Mouse (Mus musculus): ENCODE data around the gene Arhgef2.

Arhgef2 gene

DNA sequence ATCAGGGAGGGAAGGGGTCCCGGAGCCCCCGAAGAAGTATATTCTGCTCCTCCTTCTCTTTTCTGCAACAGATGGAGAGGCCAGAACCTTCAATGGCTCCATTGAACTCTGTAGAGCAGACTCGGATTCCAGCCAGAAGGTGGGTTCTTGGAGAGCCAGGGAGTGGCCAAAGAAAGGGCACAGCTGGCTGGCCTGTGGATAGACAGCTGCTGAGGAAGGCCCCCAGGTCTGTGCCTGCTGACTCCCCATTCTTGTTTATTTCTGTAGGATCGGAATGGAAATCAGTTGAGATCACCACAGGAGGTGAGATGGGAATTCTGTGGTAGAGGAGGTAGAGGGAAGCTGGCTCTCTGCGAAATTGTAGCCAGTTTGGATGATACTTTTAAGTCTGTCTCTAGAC, 37.3 kb downstream of the Arhgef2 start:
- DNase-seq (ENCODE audit: low spot score): no peak

DNA sequence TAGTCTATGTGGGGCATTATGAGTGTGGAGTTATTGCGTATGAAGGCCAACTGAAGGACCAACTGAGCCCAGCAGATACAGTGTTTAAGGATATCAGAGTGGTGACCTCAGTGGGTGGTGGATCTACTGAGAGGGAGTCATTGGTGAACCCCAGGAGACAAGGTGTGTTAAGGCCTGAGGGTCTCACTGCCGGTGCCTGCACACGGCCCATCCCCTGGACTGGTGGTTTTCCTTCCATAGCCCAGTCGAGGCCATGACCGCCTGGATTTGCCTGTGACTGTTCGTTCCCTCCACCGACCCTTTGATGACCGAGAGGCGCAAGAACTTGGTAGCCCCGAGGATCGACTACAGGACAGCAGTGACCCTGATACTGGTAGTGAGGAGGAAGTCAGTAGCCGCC, 40.2 kb downstream of the Arhgef2 start:
- DNase-seq (ENCODE audit: low spot score): no peak

DNA sequence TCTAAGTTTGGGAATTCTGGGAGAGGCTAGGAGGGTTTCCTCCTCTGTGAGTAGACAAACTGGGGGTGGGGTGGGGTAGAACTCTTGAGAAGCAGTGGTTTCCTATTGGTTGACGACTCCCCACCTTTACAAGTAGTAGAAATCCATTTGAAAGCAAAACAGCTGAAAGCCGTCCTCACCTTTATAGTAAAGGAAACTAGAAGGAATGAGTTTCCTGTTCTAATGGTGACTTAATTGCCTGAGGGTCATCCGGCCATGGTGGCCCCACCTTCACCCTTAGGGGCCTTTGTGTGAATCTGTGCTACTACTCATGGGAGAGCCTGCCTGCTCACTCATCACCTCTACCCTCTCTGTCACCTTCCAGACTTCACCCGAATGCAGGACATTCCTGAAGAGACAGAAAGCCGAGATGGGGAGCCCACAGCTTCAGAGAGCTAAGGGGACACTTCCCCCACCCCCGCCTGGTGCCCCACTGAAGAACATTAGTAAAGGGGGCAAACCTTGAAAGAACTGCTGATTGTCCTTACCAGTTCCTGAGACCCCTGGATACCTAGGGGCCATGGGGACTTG, 40.7 kb downstream of the Arhgef2 start:
- no peak for DNase-seq (ENCODE audit: low spot score)

DNA sequence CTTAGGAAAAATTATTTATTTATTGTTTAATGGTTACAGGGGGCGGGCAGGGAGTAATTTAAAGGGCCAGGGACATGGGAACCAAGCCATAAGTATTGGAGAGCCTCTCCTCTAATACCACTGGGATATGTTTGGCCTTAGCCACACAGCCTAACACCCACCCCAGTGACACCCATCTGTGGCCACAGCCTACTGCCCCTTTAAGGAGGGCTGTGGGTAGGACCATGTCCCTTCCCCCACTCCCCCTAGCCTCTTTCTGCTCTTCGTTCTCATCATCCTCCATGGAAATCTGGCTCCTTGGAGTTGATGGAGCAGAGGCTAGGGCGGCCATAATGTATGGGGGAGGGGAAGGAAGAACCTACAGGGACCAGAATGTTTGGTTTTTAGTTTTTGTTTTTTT, 41.3 kb downstream of the Arhgef2 start:
- DNase-seq (ENCODE audit: low spot score): no peak

DNA sequence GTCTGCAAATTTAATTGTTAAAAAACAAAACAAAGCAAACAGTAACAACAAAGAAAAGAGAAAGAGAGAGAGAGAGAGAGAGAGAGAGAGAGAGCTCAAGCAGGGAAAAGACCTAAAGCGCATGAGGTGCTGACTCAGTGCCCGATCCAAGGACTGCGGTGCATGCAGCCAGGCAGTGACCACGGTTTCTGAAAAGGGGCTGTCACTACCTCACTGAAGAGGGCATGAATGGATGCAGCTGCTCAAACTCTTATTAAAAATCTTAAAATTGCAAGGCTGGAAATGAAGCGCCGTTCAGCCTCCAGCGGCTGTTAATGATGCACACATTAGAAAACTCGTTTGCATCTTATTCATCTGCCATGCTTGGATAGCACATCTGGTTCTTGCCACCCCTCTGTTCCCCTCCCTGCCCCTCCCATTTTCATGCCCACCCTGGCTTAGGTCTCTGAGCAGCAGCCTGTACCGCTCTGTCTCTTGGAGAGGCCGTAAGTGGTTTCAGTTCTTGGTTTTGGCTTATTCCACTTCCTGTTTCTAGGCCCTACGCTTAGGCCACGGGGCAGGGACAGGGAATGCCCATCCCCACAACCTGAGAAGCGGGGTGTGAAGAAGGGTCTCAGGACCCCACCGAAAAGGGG, 42.1 kb downstream of the Arhgef2 start:
- no peak for DNase-seq (ENCODE audit: low spot score)

DNA sequence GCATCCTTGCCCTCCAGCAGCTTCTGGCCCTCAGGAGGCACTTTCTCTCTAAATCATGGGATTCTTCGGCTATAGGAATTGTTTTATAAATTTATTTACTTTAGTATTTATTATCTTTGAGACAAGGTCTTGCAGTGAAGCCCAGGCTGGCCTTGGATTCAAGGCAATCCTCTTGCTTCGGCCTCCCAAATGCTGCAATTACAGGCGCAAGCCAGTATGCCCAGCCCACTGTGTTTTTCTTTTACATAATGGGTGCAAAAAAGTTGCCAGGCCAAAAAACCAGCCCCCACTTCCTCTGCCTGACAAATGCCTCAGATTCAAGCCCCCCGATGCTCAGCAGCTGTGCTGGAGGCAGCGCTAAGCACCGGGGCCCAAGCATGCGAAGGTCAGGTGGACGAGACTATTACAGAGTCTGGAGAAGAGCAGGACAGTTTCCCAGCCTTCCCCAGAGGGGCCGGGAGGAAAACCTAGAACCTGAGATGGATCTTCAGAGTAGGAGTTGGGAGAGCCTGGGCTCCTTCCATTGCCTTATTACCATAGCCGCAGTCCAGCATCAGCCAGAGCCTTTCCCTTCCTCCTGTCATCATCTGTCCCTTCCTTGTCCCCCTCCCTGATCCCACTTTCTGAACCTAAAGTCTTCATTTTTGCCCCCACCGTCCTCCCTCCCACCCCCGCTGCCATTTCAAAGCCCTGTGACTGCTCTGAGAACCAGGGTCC, 42.8 kb downstream of the Arhgef2 start:
- DNase-seq (ENCODE audit: low spot score): no peak

DNA sequence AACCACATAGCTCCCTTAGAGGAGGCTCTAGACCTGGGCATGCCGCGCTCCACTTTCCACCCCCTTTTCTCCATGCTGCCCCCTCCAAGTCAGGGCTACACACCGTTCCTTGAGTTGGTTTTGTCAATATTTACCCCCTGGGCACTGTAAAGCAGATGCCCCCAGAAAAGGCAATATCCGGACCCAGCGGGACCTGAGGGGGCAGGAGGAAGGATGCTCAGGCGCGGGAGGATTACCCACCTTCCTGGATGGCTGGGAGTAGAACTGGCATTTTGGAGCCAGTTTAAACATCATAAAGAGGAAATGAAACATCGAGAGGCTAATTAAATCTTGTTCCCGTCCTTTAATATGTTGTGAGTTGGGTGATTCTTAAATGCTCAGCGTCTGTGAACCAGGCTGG, 43.4 kb downstream of the Arhgef2 start:
- DNase-seq (ENCODE audit: low spot score): no peak

DNA sequence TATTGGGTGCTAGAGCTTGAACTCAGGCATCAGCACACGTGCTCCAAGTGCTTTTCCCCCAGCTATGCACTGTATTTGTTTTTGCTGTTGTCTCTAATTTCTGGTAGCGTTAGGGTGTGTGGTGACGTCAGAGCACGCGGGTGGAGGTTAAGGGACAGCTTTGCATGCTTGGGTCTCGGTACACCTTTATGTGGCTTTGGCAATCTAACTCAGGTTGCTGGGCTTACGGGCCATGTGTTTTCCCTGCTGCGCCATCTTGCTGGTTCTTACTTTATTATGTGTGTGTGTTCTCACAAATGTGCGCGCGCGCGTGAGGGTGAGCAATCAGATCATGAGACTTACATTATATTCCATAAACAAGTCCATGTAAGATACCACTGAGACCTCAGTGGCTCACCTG, 44.2 kb downstream of the Arhgef2 start:
- no peak for DNase-seq (ENCODE audit: low spot score)

DNA sequence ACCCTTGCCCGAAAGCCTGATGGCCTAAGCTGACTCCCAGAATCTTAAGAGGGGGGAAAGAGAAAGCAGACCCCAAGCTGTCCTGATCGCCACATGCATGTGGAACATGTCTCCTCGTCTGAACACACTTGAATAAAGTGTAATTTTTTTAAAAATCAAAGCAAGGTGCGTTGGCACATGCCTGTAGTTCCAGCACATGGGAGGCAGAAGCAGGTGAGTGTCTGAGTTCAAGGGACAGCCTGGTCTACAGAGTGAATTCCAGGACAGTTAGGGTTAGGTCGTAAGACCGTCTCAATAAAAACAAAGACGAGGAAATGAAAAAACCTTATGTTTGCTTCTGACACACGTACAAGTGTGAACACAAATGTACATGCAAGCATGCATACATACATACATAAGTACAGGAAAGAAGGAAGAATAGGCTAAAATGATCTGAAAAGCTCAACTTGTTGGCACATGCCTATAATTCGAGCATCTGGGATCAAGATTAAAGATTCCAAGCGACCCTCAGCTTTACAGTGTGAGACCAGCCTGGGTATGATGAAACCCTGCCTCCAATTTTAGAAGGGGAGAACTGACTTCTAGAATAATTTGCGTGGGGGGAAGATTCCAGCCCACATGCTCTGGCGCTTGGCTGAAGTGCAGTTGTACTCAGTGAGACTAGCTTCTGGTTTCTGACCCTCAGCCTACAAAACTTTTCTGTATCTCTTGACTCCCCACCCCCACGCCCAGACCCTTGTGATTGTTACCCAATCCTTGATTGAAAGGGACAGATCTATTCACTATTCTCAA, 45.1 kb downstream of the Arhgef2 start:
- no peak for DNase-seq (ENCODE audit: low spot score)

DNA sequence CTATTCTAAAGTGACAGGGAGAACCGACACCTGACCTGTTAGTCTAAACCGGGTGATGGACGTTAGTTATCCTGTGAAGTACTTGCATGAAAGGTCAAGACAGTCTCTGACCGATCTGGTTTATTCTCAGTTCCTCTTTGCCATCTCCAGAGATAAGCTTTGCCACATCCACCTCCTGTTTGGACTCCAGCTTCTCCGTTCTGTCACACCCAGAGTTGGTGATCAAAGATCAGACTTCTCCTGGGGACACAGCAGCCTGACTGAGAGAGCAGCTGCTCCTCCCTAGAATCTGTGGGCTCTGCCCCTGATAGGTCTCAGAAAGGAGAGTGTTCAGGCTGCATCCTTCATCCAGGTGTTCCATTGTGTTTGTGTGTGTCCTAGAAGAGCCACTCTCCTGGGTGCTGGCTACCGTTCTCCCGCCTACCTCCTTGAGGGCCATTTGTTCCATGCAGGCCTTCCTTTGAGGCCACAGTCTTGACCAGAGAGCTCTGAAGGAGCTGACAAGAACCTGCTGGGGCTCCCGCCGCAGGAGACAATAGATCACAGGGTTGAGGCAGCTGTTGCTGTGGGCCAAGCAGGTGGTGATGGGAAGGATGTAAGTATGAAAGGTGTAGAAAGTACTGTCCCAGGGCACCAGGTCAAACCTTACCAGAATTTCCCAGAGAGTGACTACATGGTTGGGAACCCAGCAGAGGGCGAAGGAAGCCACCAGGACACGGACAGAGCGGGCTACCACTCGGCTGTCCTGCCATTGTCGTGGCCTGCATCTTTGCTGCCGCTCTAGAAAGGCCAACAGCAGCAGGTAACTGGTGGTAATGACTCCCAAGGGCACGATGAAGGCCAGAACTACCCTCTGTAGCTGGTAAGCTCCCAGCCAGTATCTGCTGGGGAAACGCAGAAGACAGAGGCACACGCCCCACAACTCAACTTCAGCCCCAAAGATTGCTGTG, 46.2 kb downstream of the Arhgef2 start:
- no peak for DNase-seq (ENCODE audit: low spot score)

DNA sequence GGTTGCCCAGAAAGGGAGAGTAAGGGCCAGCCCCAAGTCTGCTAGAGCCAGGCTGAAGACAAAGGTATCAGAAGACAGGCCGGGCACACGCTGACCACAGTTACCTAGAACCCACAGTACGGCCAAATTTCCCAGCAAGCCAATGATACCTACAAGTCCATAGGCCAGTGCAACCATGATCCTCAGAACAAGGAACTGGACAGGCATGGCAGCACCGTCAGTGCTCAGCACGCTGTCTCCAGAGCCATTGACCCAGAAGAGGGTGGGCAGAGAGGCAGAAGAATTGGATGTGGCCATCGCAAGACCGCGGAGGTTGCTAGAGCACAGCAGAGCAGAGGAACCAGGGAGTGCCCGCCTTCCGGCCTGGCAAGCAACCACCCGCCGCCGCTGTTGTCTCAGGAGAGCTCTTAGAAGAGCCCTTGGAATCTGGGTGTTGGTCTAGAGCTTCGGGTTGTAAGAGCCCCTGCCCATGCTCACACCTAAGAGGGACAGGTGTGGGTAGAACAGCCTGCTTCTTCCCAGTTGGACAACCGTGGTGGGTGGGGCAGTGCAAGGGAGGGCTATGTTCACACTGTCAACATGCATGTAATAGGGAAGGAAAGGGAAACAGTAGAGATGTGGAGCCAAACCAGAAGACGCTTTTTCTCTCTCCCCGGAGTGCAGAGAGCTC, 47.2 kb downstream of the Arhgef2 start, which contains the start of gene Rxfp4:
Gene Rxfp4 (minus strand): TSS at position 297 of the 670 bp plus-strand sequence.
- DNase-seq (ENCODE audit: low spot score): peak; percentile 78

DNA sequence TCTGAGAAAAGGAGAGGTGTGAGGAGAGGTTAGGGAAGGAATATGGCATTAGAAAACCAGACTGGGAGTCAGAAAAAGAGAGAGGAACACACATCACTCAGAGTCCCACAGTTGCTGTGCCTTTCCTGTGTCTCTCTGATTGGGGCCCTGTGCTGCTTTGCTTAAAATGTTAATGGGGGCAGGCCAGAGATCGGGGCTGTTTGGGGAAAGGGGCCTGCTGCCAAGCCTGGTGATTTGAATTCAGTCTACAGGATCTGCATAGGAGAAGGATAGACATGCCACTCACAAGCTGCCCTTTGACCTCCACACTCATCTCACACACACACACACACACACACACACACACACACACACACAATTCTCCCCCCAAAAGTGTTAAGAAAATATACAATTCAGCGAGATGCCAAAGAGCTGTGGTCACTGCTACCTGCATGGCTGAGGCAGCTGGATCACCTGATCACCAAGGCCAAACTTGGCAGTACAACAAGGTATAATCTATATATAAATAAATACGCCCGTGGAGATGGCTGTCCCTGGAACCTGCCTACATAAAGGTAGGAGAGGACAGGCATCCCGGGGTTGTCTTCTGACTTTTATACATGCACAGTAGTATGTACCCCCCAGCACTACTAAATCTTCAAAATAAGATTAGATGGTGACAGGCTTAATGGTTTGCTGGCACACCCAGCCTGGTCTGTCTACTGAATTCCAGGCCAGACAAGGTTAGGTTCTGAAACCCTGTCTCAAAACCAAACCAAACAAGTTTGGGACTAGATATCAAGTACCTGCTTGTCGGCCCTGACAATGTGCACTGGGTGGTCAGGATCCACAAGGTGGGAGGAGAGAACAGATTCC, 48.0 kb downstream of the Arhgef2 start:
- no peak for DNase-seq (ENCODE audit: low spot score)

DNA sequence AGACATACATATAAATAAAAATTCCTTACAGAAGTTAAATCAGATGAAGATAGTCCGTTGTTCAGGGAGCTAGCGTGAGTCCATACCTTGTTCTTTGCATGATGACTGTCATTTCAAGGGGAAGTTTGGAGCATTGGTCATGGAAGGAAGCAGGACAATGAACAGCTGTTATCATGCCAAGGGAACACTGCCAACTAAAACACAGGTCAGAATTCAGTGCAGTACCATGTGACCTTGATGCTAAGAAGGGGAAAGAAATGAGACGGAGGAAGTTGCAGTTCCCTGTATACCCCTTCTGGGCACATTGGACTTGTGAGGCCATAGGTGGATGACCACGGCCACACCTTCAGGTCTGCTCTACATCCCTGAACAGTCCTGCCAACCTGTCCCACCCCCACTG, 48.9 kb downstream of the Arhgef2 start:
- peak; percentile 63 for DNase-seq (ENCODE audit: low spot score)

DNA sequence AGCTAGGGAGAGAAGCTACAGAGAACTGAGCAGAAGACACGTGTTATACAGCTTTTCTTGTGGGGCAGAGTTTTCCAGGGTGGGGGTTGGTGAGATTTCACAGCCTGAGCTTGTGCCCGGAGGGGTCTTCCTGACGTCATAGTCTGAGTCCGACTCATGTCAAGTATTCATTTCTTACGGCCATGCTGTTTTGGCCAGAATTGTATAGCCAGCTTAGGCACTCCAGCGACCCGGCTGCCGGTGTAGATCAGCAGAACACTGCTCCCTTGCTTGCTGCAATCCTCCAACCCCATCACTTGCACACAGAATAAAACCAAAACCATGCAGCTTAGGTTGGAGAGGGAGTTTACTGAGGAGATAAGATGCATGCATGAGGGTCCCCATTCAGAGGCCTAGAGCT, 49.9 kb downstream of the Arhgef2 start:
- DNase-seq (ENCODE audit: low spot score): no peak

DNA sequence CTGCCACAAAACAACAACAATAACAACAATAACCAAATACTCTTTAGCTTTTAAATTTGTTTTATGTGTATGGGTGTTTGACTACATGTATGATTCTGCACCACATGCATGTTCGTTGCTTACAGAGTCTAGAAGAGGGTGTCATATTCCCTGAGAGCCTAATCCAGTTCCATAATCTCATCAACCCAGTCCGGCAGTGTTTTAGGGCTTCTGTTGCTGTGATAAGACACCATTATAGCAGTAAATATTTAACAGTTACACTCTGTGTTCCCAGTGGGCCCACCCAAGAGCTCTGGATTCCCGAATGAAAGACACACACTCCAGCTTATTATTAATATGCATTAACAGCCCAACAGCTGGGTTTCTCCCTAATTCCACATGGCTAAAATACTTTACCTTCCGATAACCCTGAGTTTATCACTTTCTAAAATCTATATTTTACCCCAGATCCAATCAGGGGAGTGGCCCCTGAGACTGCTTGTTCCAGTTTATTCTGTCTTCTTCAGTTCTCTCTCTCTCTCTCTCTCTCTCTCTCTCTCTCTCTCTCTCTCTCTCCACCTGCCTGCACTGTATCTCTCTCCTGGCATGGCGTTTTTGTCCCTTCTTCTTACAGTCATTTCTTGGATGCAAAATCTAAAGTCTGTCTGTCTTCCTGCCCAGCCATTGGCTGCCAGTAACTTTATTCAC, 52.8 kb downstream of the Arhgef2 start:
- DNase-seq (ENCODE audit: low spot score): no peak

DNA sequence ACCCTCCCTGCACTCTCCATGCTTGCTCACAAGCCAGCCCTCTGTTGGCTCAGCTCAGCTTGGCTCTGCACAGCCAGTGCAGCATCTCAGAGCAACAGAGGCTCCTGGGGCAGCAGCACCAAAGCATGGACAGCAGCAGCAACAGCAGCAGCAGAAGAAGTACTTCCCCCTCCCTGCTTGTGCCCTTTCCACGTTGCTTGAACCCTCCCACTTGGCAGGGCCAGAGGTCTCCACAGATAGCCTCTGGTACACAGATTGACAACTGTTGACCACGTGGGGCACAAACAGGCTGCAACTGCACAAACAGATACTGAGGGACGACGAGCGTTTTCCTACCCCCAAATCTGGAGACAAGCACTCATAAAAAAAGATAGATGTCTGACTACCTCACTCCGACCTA, 54.0 kb downstream of the Arhgef2 start:
- no peak for DNase-seq (ENCODE audit: low spot score)

DNA sequence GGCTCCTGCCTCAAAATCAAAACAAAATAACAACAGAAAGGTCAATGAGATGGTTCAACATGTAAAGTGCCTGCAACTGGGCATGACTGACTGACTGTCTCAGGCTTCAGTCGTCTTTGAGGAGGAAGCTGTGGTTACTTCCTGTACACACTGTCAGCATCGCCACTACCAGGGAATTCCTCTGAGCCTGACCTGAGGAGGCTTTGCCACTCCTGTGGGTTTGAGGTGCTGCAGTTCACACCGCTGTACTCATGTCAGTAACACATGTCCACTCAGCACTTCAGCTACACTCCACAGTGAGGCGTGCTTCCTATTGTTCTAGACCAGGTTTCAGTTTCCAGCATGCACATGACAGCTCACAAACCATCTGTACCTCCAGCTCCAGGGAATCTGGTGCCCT, 58.3 kb downstream of the Arhgef2 start:
- DNase-seq (ENCODE audit: low spot score): no peak

DNA sequence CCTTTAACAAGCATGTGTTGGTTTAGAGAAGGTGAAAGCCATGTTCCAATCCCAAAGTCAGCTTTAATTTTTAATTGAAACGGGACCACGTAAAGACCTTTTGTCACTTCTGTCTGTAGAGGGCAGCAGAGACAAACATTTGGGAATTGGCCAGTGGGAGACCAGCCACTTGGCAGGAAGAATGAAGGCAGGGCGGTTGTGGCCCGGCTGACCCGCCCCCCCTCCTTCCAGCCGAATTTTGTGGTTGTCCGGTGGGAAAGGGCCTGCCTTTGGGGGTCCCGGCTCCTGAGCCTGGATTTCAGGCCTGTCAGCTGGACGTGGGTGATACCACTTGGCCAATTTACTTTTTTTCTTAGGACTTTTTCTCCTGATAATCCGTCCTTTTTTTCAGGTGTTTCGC, 71.6 kb downstream of the Arhgef2 start:
- peak; percentile 86 for DNase-seq (ENCODE audit: low spot score)

DNA sequence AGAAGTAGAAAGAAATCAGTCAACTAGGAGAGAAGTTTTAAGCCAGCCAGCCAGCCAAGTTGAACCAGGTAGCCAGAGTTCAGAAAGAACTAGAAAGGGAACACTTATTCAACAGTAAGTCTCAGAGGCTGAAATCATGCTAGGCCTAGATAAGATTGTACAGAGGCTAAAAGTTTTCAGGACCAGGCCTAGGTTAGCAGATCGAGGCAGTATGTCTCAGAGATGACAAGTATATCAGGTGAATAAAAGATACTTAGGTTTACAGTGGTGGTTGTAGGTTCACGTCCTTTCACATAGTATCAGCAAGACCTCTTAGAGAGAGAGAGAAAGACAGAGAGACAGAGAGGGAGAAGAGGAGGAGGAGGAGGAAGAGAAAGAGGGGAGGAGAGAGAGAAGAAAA, 78.0 kb downstream of the Arhgef2 start:
- no peak for DNase-seq (ENCODE audit: low spot score)
